Mouse (Mus musculus) embryonic facial prominence, embryonic 13.5 days (tissue): ENCODE measurements at regions not wholly inside any gene's neighbourhood (a gene's known extent, or its start where the extent isn't known, plus 50 kb on each side); places are given as distances from the start of the nearest gene placed in this dataset.

Experiments used
- ATAC-seq: fragments of 200-750 bp; cut with Nextera tagmentation; 2 replicates; pipeline ENCODE4 v1.8.0; 2017; ENCODE audit warnings: low read depth; ENCODE audit not compliant: insufficient number of reproducible peaks, insufficient read depth, low FRiP score, low TSS enrichment
- H3K27ac ChIP-seq: fragments of 300-500 bp; sonication (generic); 2 replicates; pipeline ENCODE4 v1.5.1; 2015; ENCODE audit warnings: moderate library complexity, mild to moderate bottlenecking, inconsistent platforms
- H3K27me3 ChIP-seq: fragments of 300-500 bp; sonication (generic); 2 replicates; pipeline ENCODE4 v1.6.1; 2015; ENCODE audit warnings: mild to moderate bottlenecking, inconsistent platforms
- H3K36me3 ChIP-seq: fragments of 300-500 bp; sonication (generic); 2 replicates; pipeline ENCODE4 v1.6.1; 2015; ENCODE audit warnings: mild to moderate bottlenecking, inconsistent platforms
- H3K4me1 ChIP-seq: fragments of 300-500 bp; sonication (generic); 2 replicates; pipeline ENCODE4 v1.6.1; 2015; ENCODE audit warnings: inconsistent platforms
- H3K4me2 ChIP-seq: fragments of 300-500 bp; sonication (generic); 2 replicates; pipeline ENCODE4 v1.6.1; 2015; ENCODE audit warnings: moderate library complexity, mild to moderate bottlenecking, inconsistent platforms
- H3K4me3 ChIP-seq: fragments of 300-500 bp; sonication (generic); 2 replicates; pipeline ENCODE4 v1.5.1; 2015; ENCODE audit warnings: mild to moderate bottlenecking, inconsistent platforms
- H3K9ac ChIP-seq: fragments of 300-500 bp; sonication (generic); 2 replicates; pipeline ENCODE4 v1.6.1; 2015; ENCODE audit warnings: mild to moderate bottlenecking, inconsistent platforms
- H3K9me3 ChIP-seq: fragments of 300-500 bp; sonication (generic); 2 replicates; pipeline ENCODE4 v1.6.1; 2016; ENCODE audit warnings: inconsistent platforms
- WGBS: fragments of 180-500 bp; shearing (Covaris S2); methylation state at CpG from one replicate; pipeline ENCODE4 v1.1.7; 2015; ENCODE audit warnings: mixed read lengths; 5-methylcytosine and 5-hydroxymethylcytosine counted together

- Histone ChIP-seq H3K4me3 (no peak overlapping the region), H3K27me3 (no peaks in the 10 kb centered on the region), H3K4me2 (no peak overlapping the region), H3K9ac (no peak overlapping the region), H3K27ac (no peak overlapping the region), H3K9me3 (no peaks in the 10 kb centered on the region), H3K4me1 (peaks cover 7% of the 10 kb centered on the region; the same call in 1 of the 2 replicates), H3K36me3 (no peaks in the 10 kb centered on the region)
- no peak for ATAC-seq
- WGBS: 88% methylated on average over 4 of the region's 4 CpGs
These were observed 82.9 kb upstream of the Cryz start for GRCm38 (mm10) chr3:154513566-154513965.

- H3K27me3 ChIP-seq: peaks cover 6% of the 10 kb centered on the region; the same call in 1 of the 2 replicates
- H3K4me2 ChIP-seq: no peak overlapping the region
- 70% methylated on average over 3 of the region's 3 CpGs for WGBS
- ATAC-seq: no peak
- no peak overlapping the region for H3K9ac ChIP-seq
- H3K4me3 ChIP-seq: no peak overlapping the region
- no peaks in the 10 kb centered on the region for H3K9me3 ChIP-seq
- no peaks in the 10 kb centered on the region for H3K36me3 ChIP-seq
- H3K27ac ChIP-seq: no peak overlapping the region
- peaks cover 7% of the 10 kb centered on the region; the same call in 1 of the 2 replicates for H3K4me1 ChIP-seq
These were observed 86.4 kb upstream of the Cryz start for GRCm38 (mm10) chr3:154510160-154510559.

DNA sequence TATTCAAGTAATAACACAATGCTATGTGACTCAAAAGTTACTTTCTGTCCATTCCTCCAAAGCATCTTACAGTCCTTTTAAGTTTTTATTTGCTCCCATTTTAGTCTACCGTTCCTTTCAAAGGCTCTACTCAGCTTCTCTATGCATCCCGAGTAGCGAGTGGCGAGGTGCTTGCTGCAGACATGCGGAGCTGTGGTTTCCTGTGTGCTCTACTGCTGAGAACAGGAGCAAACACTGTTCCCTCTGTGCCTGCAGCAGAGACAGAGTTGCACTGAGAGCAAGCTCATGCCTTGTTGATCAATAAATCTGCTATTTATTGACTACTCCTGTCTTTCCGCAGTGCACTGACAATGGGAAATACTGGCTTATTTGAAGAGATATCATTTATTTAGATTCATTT is 87.1 kb upstream of the Cryz start:
- H3K4me2 ChIP-seq: no peak overlapping the region
- H3K9me3 ChIP-seq: no peaks in the 10 kb centered on the region
- H3K9ac ChIP-seq: no peak overlapping the region
- H3K36me3 ChIP-seq: no peaks in the 10 kb centered on the region
- WGBS: 65% methylated on average over 6 of the region's 6 CpGs
- H3K4me3 ChIP-seq: no peak overlapping the region
- H3K4me1 ChIP-seq: peaks cover 7% of the 10 kb centered on the region; the same call in 1 of the 2 replicates
- ATAC-seq: no peak
- H3K27ac ChIP-seq: no peak overlapping the region
- H3K27me3 ChIP-seq: peaks cover 6% of the 10 kb centered on the region; the same call in 1 of the 2 replicates

- H3K27ac ChIP-seq: no peak overlapping the region
- no peak overlapping the region for H3K4me3 ChIP-seq
- H3K36me3 ChIP-seq: no peaks in the 10 kb centered on the region
- no peak overlapping the region for H3K9ac ChIP-seq
- no peak for ATAC-seq
- H3K27me3 ChIP-seq: no peaks in the 10 kb centered on the region; the same call in 1 of the 2 replicates
- WGBS: 83% methylated on average over 2 of the region's 2 CpGs
- H3K4me2 ChIP-seq: no peak overlapping the region
- H3K9me3 ChIP-seq: no peaks in the 10 kb centered on the region
- H3K4me1 ChIP-seq: no peaks in the 10 kb centered on the region
These were observed 103.1 kb upstream of the Cryz start for GRCm38 (mm10) chr3:154493387-154493920.

- Histone ChIP-seq H3K27me3 (no peaks in the 10 kb centered on the region), H3K4me3 (no peak overlapping the region), H3K4me2 (no peak overlapping the region), H3K4me1 (peaks cover 15% of the 10 kb centered on the region), H3K27ac (no peak overlapping the region), H3K36me3 (no peaks in the 10 kb centered on the region), H3K9ac (no peak overlapping the region), H3K9me3 (no peaks in the 10 kb centered on the region)
- 83% methylated on average over 2 of the region's 2 CpGs for WGBS
- ATAC-seq: no peak
These were observed 124.1 kb upstream of the Cryz start for GRCm38 (mm10) chr3:154472426-154472825.

DNA sequence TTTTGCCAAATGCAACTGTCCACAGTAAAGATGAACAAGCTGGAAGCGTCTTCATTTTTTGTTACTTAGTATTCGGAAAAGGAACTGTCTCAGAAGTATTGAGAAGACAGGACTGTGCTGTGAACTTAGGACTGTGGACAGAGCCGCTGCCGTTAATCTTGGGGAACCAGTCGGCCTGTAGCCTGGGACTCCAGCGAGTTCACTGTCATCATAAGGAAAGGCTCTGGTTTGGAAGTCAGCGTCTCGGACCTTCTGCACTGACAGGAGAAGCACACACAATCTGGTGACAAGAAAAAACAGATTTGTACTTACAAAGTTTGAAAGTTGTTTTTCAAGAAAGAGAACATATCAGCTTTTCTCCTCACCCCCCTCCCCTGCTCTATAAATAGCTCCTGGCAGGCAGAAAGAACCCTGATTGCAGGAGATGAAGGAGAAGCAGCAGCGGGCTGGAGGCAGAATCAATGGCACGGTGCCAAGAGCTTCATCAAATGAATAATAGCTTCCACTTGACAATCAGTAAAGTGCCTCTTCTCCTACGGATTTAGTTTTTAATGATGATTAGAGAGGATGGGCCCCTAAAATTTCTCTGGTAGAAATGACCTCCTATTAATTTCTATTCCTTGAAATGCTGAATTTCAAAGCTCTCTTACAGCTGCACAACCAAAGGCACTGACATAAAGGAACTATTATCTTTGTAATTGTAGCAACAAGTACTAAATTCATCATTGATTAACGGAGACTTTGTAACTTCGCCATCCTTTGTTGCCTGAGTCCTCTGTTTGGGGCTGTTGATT is 128.7 kb upstream of the Cryz start:
- H3K27me3 ChIP-seq: no peaks in the 10 kb centered on the region
- H3K4me1 ChIP-seq: peaks cover 15% of the 10 kb centered on the region
- no peak overlapping the region for H3K27ac ChIP-seq
- H3K4me2 ChIP-seq: peak overlapping the region; percentile 19
- H3K4me3 ChIP-seq: no peak overlapping the region
- no peak for ATAC-seq
- H3K9ac ChIP-seq: no peak overlapping the region
- WGBS: 28% methylated on average over 13 of the region's 13 CpGs
- H3K9me3 ChIP-seq: no peaks in the 10 kb centered on the region
- no peaks in the 10 kb centered on the region for H3K36me3 ChIP-seq

GRCm38 (mm10) chr3:154458208-154458607 is 127.7 kb upstream of the Lhx8 start:
- Histone ChIP-seq H3K4me1 (0 out of 2 replicates have a peak, but pooled peaks cover 5% of the 10 kb centered on the region), H3K27ac (no peak overlapping the region), H3K27me3 (no peaks in the 10 kb centered on the region), H3K9me3 (no peaks in the 10 kb centered on the region), H3K36me3 (no peaks in the 10 kb centered on the region), H3K4me3 (no peak overlapping the region), H3K9ac (no peak overlapping the region), H3K4me2 (no peak overlapping the region)
- WGBS: 80% methylated on average over 9 of the region's 9 CpGs
- ATAC-seq: no peak

GRCm38 (mm10) chr3:154453025-154453424 is 122.6 kb upstream of the Lhx8 start:
- ATAC-seq: no peak
- Histone ChIP-seq H3K27ac (no peak overlapping the region), H3K4me2 (no peak overlapping the region), H3K9me3 (peaks cover 9% of the 10 kb centered on the region; the same call in 1 of the 2 replicates), H3K4me3 (no peak overlapping the region), H3K4me1 (0 out of 2 replicates have a peak, but pooled peaks cover 3% of the 10 kb centered on the region), H3K36me3 (no peaks in the 10 kb centered on the region), H3K9ac (no peak overlapping the region), H3K27me3 (no peaks in the 10 kb centered on the region)

DNA sequence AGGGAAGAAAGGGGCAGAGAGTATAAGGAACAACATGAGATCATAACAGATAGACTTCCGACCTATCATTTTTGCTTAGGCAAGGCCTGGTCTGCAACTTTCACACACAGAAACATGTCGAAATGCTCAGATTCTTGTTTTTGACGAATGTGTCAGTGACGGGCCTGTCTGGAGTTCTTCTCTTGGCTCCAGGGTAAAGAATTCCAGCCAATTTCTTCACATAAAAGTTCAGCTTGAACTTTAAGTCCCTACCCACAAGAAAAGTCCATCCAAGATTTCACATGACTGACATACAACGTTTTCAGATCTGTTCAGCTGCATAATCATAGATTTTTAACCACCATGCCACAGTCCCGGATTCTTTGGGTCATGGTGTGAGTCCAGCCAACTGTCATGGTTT is 122.1 kb upstream of the Lhx8 start:
- Histone ChIP-seq H3K4me2 (no peak overlapping the region), H3K36me3 (no peaks in the 10 kb centered on the region), H3K9ac (no peak overlapping the region), H3K27me3 (no peaks in the 10 kb centered on the region), H3K4me3 (no peak overlapping the region), H3K27ac (no peak overlapping the region), H3K9me3 (peaks cover 9% of the 10 kb centered on the region; the same call in 1 of the 2 replicates), H3K4me1 (0 out of 2 replicates have a peak, but pooled peaks cover 3% of the 10 kb centered on the region)
- 70% methylated on average over 6 of the region's 6 CpGs for WGBS
- ATAC-seq: no peak

DNA sequence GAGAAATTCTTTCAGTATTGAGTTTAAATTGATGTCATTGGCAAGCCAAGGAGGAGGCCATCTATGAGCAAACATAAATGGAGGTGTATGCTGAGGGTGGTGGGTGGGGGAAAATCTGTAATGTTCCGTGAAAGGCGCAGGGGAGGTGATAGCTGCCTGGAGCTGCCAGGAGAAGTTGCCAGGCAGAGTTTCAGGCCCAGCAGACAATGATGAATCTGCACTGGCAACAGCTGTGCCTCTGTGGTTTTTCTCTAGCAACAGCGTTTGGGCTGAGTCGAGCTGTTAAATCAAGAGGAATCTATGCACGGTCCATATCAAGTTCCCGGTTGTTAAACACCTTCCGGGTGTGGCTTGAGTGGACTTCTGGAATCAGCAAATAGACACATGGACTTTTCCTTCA is 120.7 kb upstream of the Lhx8 start:
- H3K36me3 ChIP-seq: no peaks in the 10 kb centered on the region
- no peak overlapping the region for H3K27ac ChIP-seq
- no peak overlapping the region for H3K4me2 ChIP-seq
- no peaks in the 10 kb centered on the region for H3K27me3 ChIP-seq
- WGBS: 50% methylated on average over 7 of the region's 7 CpGs
- ATAC-seq: no peak
- no peak overlapping the region for H3K9ac ChIP-seq
- 0 out of 2 replicates have a peak, but pooled peaks cover 3% of the 10 kb centered on the region for H3K4me1 ChIP-seq
- H3K4me3 ChIP-seq: no peak overlapping the region
- peaks cover 9% of the 10 kb centered on the region; the same call in 1 of the 2 replicates for H3K9me3 ChIP-seq

GRCm38 (mm10) chr3:154443351-154444075 is 113.1 kb upstream of the Lhx8 start:
- H3K9me3 ChIP-seq: 0 out of 2 replicates have a peak, but pooled peaks cover 4% of the 10 kb centered on the region
- peaks cover 11% of the 10 kb centered on the region for H3K4me1 ChIP-seq
- peak overlapping the region; percentile 22; the same call in 1 of the 2 replicates for H3K4me2 ChIP-seq
- H3K4me3 ChIP-seq: no peak overlapping the region
- H3K9ac ChIP-seq: no peak overlapping the region
- no peaks in the 10 kb centered on the region for H3K36me3 ChIP-seq
- peaks cover 12% of the 10 kb centered on the region; the same call in 1 of the 2 replicates for H3K27me3 ChIP-seq
- H3K27ac ChIP-seq: no peak overlapping the region
- 30% methylated on average over 10 of the region's 10 CpGs for WGBS
- no peak for ATAC-seq
